Mouse (Mus musculus): ENCODE measurements at regions not wholly inside any gene's neighbourhood (a gene's known extent, or its start where the extent isn't known, plus 50 kb on each side); places are given as distances from the start of the nearest gene placed in this dataset.

DNA sequence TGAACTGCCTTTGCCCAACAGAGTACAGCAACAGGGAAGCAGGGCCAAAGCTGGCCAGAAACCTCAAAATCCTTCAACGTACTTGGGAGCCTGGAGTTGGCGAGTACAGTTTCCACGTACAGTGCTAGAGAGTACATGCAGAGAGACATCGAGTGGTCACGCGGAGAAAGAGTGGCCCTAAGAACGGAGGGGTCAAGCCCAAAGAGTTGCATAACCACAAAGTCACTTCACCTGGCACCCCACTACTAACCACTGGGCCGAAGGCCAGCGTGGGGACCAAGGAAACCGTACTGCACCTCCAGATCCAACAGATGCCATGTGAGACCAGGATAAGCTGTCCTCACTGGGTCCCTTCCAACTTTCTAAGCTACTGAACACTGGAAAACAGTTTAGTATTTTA lies 56.2 kb upstream of the Ephb1 start:
- Histone ChIP-seq H3K27me3 (replicated peaks) (no peaks in the 10 kb centered on the region), H3K4me2 (no peak overlapping the region), H3K27ac (replicated peaks) (no peak overlapping the region), H3K4me3 (replicated peaks) (no peak overlapping the region), H3K4me1 (no peaks in the 10 kb centered on the region), H3K36me3 (no peaks in the 10 kb centered on the region), H3K9ac (replicated peaks) (no peak overlapping the region), H3K9me3 (replicated peaks) (no peaks in the 10 kb centered on the region)
- ATAC-seq (ENCODE audit: low FRiP score): no peak
- 93% methylated on average over 10 of the region's 10 CpGs for WGBS

DNA sequence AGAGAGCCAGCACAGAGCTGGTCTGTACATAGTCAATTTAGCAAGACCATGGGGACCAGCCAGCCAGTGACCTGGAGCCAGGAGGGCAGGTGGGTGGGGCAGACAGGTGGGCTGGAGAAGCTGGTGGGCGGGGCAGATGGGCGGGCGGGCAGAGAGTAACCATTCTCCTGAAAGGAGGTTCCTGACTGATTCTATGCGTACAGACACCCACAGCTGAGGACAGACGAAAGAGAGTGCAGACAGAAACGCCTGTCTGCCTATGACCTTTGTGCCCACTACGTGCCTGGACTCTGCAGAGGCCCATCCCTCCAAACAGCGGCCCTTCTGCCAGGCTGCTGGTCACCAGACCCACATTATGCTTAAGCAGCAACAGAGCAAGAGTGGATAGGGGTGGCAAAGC lies 51.5 kb upstream of the Ephb1 start:
- Histone ChIP-seq H3K4me2 (no peak overlapping the region), H3K9ac (replicated peaks) (no peak overlapping the region), H3K27me3 (replicated peaks) (no peaks in the 10 kb centered on the region), H3K27ac (replicated peaks) (no peak overlapping the region), H3K36me3 (no peaks in the 10 kb centered on the region), H3K4me1 (peaks cover 5% of the 10 kb centered on the region; the same call in 1 of the 2 replicates), H3K4me3 (replicated peaks) (no peak overlapping the region), H3K9me3 (replicated peaks) (no peaks in the 10 kb centered on the region)
- no peak for ATAC-seq (ENCODE audit: low FRiP score)
- 41% methylated on average over 8 of the region's 8 CpGs for WGBS

Measured in neural tube, embryonic 15.5 days (tissue).